Mouse (Mus musculus) G1E (cell line): ENCODE measurements around the gene Eif6.

Experiments used
- CTCF ChIP-seq: IDR thresholded peaks from 2 replicates; pipeline ENCODE4 v1.5.1; 2012; ENCODE audit warnings: low read depth, low read length, inconsistent platforms, mixed read lengths
- GATA1 ChIP-seq: IDR thresholded peaks from 2 replicates; pipeline ENCODE4 v1.6.1; 2012; ENCODE audit warnings: borderline replicate concordance, low read length, inconsistent platforms, mixed read lengths
- GATA2 ChIP-seq: IDR thresholded peaks from 2 replicates; pipeline ENCODE4 v1.6.1; 2012; ENCODE audit warnings: low read depth, low read length, inconsistent platforms, borderline replicate concordance
- TAL1 ChIP-seq: conservative IDR thresholded peaks from 2 replicates; pipeline ENCODE4 v1.6.1; 2012; ENCODE audit warnings: low read depth, low read length, inconsistent platforms, mixed read lengths

DNA sequence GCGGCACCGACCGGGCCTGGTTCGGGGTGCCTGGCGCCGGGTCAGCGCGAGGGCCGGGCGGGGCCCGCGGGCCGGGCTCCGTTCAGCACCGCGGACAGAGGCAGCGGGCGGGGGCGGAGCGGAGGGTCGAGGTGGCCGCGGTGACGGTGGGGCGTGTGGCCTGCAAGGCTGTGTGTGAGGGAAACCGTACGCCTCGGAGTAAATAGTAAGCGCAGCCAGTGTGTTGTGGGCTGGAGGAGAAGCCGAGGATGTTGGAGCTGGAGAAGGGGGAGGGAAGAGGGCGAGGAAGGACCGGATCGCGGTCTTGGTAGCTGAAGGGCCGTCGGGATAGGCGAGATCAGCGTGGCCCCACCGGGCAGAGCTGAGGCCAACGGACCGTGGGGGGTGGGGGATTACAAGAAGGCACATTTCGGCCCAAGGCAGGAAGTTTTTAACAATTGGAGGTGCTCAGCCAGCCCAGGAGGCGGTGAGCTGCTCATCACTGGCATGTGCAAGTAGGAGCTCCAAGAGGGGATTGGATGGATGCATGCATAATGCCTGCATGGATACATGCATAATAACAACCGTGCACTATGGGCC is 51.0 kb downstream of the Eif6 start:
- TF ChIP-seq CTCF (no peak), GATA2 (no peak), TAL1 (no peak), GATA1 (no peak)
